Mouse (Mus musculus) cerebellum, adult 9-10 months (tissue): Measurements from ENCODE around the gene Ceacam10.
"Not testable (repeated sequence)": the region's sequence is repeated elsewhere in the genome, so short reads cannot be mapped to it uniquely, and the experiment has no call there.

Source experiments
- DNase-seq: peaks from one replicate; pipeline ENCODE4 v3.0.0; 2022

The Ceacam10 gene

GRCm38 (mm10) chr7:24776918-24777317 lies at the start of gene Ceacam10:
TSS of gene Ceacam10 (plus strand) at chr7:24777206.
- DNase-seq: not testable (repeated sequence)

GRCm38 (mm10) chr7:24735970-24736670 lies 40.9 kb upstream of the Ceacam10 start:
- DNase-seq: no peak

GRCm38 (mm10) chr7:24750695-24751094 lies 26.3 kb upstream of the Ceacam10 start:
- DNase-seq: no peak

- DNase-seq: no peak
Observed at GRCm38 (mm10) chr7:24751610-24752009, 25.4 kb upstream of the Ceacam10 start.

- DNase-seq: no peak
Observed at GRCm38 (mm10) chr7:24753476-24753875, 23.5 kb upstream of the Ceacam10 start.

- no peak for DNase-seq
Observed at GRCm38 (mm10) chr7:24758520-24758919, 18.5 kb upstream of the Ceacam10 start.

GRCm38 (mm10) chr7:24760211-24760610 lies 16.8 kb upstream of the Ceacam10 start, which contains the start of gene Cd177:
TSS of gene Cd177 (minus strand) at chr7:24760311.
- no peak for DNase-seq

- DNase-seq: no peak
Observed at GRCm38 (mm10) chr7:24761161-24761560, 15.8 kb upstream of the Ceacam10 start.

GRCm38 (mm10) chr7:24762574-24762973 lies 14.4 kb upstream of the Ceacam10 start:
- DNase-seq: no peak

- no peak for DNase-seq
Observed at GRCm38 (mm10) chr7:24771361-24771760, 5.6 kb upstream of the Ceacam10 start.

- no peak for DNase-seq
Observed at GRCm38 (mm10) chr7:24773942-24774535, 3.0 kb upstream of the Ceacam10 start.

GRCm38 (mm10) chr7:24776145-24776544 lies 861 bp upstream of the Ceacam10 start:
- no peak for DNase-seq

- no peak for DNase-seq
Observed at GRCm38 (mm10) chr7:24797918-24798317, 20.9 kb downstream of the Ceacam10 start.

- DNase-seq: no peak
Observed at GRCm38 (mm10) chr7:24802149-24802767, 25.3 kb downstream of the Ceacam10 start.

GRCm38 (mm10) chr7:24804826-24805225 lies 27.8 kb downstream of the Ceacam10 start:
- DNase-seq: no peak

GRCm38 (mm10) chr7:24809041-24809440 lies 32.0 kb downstream of the Ceacam10 start:
- no peak for DNase-seq

- DNase-seq: peak; percentile 96
Observed at GRCm38 (mm10) chr7:24817502-24817901, 40.5 kb downstream of the Ceacam10 start.

GRCm38 (mm10) chr7:24824452-24824851 lies 47.4 kb downstream of the Ceacam10 start:
- no peak for DNase-seq

- DNase-seq: peak; percentile 89
Observed at GRCm38 (mm10) chr7:24827181-24827580, 50.2 kb downstream of the Ceacam10 start.
